Mouse (Mus musculus): ENCODE results near the gene Fen1. TPM values are rescaled to one million over a fixed set of nuclear protein-coding genes. Genes with fewer than 3 reads are reported as not detected.
A peak's percentile ranks its signal among the peaks of the same experiment; 100 is the strongest.

The Fen1 gene
- 27.6 and 29.4 TPM in 2 replicates for polyA plus RNA-seq (2015; fragmentation: Nextera tagmentation; extraction: Ambion mirVana)

DNA sequence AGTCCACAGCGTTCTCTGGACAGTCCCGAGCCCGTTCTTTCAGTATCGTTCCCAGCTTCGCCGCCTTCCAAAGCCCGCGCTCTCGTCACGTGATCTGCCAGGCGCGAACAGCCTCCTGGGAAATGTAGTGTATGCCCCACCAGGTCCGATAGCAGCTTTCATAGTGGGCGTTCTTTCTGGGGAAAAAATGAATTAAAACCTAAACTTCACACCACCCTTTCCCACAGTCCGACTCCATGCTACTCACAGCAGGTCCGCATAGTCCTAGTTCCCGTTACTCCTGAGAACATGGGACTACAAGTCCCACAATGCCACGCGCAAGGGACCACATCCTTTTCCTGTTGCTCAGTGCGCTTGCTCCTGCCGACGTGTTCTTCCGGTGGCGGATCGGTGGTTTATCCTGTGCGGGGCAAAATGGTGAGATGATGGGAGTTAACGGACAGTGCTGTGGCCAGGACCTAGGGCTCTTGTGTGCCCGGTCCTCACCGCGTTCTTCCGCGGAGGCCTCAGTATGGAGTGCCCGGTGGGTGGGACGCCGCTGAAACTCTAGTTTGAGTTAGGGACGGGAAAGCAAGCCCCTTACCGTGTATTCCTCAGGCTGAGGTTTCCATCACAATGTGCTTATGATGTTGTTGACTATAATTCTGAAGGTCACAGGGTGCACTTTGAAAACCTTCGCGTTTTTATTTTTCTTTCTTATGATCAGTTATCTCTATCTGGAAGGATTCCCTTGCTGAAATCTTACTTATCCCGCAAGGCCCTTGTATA, at the start of gene Fen1, which contains the start of gene Tmem258:
TSS of gene Fen1 (minus strand) at position 322 of the 768 bp plus-strand sequence.
TSS of gene Tmem258 (plus strand) at position 167 of the 768 bp plus-strand sequence.
- peak within 1 kb of the TSS; percentile 88 for H3K9ac ChIP-seq (ENCODE audit: low read depth, low read length)
- H3K4me3 ChIP-seq (ENCODE audit: low read length), result peak within 1 kb of the TSS; percentile 81
- peak within 1 kb of the TSS; percentile 82 for H3K27ac ChIP-seq (ENCODE audit: low read depth, low read length)
- peaks cover 16% of the 10 kb centered on the region for H3K4me1 ChIP-seq (ENCODE audit: control insufficient read depth, insufficient read depth, low read depth, low read length)
- peak within 1 kb of the TSS; percentile 92 for H3K4me2 ChIP-seq (ENCODE audit: low read length)
- under 1% methylated on average over 40 of the region's 40 CpGs for WGBS
- H3K27me3 ChIP-seq (replicated peaks; ENCODE audit: control insufficient read depth, insufficient read depth, low read length), result no peaks in the 10 kb centered on the region
- peak; percentile 95 for ATAC-seq
- H3K9me3 ChIP-seq (ENCODE audit: control insufficient read depth, low read length), result no peaks in the 10 kb centered on the region
- H3K36me3 ChIP-seq (ENCODE audit: control insufficient read depth, insufficient read depth, low read length), result peaks cover 10% of the 10 kb centered on the region

- no peaks in the 10 kb centered on the region for H3K27me3 ChIP-seq (replicated peaks; ENCODE audit: control insufficient read depth, insufficient read depth, low read length)
- no peak for ATAC-seq
- H3K27ac ChIP-seq (ENCODE audit: low read depth, low read length), result no peak overlapping the region
- WGBS, result 60% methylated on average over 20 of the region's 20 CpGs
- no peaks in the 10 kb centered on the region for H3K9me3 ChIP-seq (ENCODE audit: control insufficient read depth, low read length)
- no peak overlapping the region for H3K4me2 ChIP-seq (ENCODE audit: low read length)
- H3K9ac ChIP-seq (ENCODE audit: low read depth, low read length), result no peak overlapping the region
- H3K4me3 ChIP-seq (ENCODE audit: low read length), result no peak overlapping the region
- H3K36me3 ChIP-seq (ENCODE audit: control insufficient read depth, insufficient read depth, low read length), result peaks cover 17% of the 10 kb centered on the region
- no peaks in the 10 kb centered on the region for H3K4me1 ChIP-seq (ENCODE audit: control insufficient read depth, insufficient read depth, low read depth, low read length)
Observed at GRCm38 (mm10) chr19:10248128-10248527, 44.2 kb upstream of the Fen1 start.

DNA sequence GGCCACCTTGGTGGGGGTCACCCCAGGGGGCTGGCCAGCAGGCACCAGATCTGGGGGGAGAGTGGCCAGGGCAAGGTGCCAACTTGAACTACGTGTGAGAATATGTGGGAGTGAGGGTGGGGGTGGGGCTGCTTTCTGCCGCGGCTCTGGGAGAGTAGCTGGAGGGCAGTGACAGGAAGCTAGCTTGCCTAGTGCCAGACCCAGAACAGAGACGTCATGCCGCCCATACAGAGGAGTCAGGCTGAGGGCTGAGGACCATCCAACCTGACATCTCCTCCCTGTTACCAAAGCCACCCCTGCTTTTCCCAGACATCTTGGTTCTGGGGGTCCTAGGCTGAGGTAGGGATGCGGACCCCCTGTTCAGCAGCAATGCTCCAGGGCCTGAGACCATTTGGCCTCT, 43.2 kb upstream of the Fen1 start:
- WGBS, result 31% methylated on average over 6 of the region's 6 CpGs
- H3K27me3 ChIP-seq (replicated peaks; ENCODE audit: control insufficient read depth, insufficient read depth, low read length), result no peaks in the 10 kb centered on the region
- H3K9ac ChIP-seq (ENCODE audit: low read depth, low read length), result no peak overlapping the region
- no peak overlapping the region for H3K4me3 ChIP-seq (ENCODE audit: low read length)
- peaks cover 17% of the 10 kb centered on the region for H3K36me3 ChIP-seq (ENCODE audit: control insufficient read depth, insufficient read depth, low read length)
- no peak overlapping the region for H3K4me2 ChIP-seq (ENCODE audit: low read length)
- no peak for ATAC-seq
- no peak overlapping the region for H3K27ac ChIP-seq (ENCODE audit: low read depth, low read length)
- no peaks in the 10 kb centered on the region for H3K4me1 ChIP-seq (ENCODE audit: control insufficient read depth, insufficient read depth, low read depth, low read length)
- no peaks in the 10 kb centered on the region for H3K9me3 ChIP-seq (ENCODE audit: control insufficient read depth, low read length)

DNA sequence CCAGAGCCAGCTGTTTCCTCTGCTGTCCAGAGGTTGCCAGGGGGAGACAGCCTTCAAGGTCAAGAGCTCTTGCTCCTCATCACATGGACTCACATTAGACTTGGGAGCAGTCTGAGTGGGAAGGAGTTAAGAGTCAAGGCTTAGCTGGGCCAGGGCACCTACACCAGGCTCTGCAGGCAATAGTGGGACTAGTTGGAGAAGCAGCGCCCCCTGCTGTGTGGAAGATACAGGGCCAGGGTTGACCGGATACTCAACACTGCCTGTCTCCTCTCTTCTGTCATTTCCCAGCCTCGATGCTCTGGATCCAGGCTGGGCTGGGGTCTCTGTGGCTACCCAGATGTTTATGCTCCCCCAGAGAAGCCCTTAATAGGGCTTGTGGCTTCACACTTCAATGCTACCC, 40.2 kb upstream of the Fen1 start:
- no peak for ATAC-seq
- H3K27ac ChIP-seq (ENCODE audit: low read depth, low read length), result no peak overlapping the region
- WGBS, result 13% methylated on average over 2 of the region's 3 CpGs

DNA sequence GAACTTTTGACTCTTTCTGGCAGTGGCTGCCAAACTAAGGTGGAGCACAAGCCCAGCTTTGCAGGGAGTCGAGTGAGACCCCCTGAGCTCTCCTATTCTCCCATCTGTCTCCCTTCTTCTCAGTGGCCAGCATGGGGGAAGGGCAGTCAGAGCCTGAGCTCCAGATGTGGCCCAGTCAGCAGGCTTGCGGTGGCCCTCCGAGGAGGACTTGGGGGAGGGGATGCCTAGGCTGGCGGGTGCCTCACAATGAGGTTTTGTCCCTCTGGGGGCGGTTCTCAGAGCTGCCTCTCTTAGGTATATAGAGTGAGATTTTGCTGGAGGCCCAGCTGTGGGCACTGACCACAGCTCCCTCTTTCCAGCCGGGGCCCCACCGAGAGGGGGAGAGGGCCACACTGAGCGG, 38.9 kb upstream of the Fen1 start:
- Histone ChIP-seq H3K36me3 (ENCODE audit: control insufficient read depth, insufficient read depth, low read length) (0 out of 2 replicates have a peak, but pooled peaks cover 5% of the 10 kb centered on the region), H3K4me3 (ENCODE audit: low read length) (no peak overlapping the region), H3K4me1 (ENCODE audit: control insufficient read depth, insufficient read depth, low read depth, low read length) (no peaks in the 10 kb centered on the region; the same call in 1 of the 2 replicates), H3K9ac (ENCODE audit: low read depth, low read length) (no peak overlapping the region), H3K27me3 (replicated peaks; ENCODE audit: control insufficient read depth, insufficient read depth, low read length) (peaks cover 4% of the 10 kb centered on the region), H3K27ac (ENCODE audit: low read depth, low read length) (no peak overlapping the region), H3K9me3 (ENCODE audit: control insufficient read depth, low read length) (no peaks in the 10 kb centered on the region), H3K4me2 (ENCODE audit: low read length) (no peak overlapping the region)
- ATAC-seq, result no peak
- 2% methylated on average over 8 of the region's 8 CpGs for WGBS

More for the DNA sequence above, 40.2 kb upstream of the Fen1 start:
- H3K27me3 ChIP-seq (replicated peaks; ENCODE audit: control insufficient read depth, insufficient read depth, low read length), result peaks cover 4% of the 10 kb centered on the region
- 0 out of 2 replicates have a peak, but pooled peaks cover 5% of the 10 kb centered on the region for H3K36me3 ChIP-seq (ENCODE audit: control insufficient read depth, insufficient read depth, low read length)
- no peaks in the 10 kb centered on the region for H3K9me3 ChIP-seq (ENCODE audit: control insufficient read depth, low read length)
- H3K4me1 ChIP-seq (ENCODE audit: control insufficient read depth, insufficient read depth, low read depth, low read length), result no peaks in the 10 kb centered on the region; the same call in 1 of the 2 replicates
- no peak overlapping the region for H3K4me2 ChIP-seq (ENCODE audit: low read length)
- H3K4me3 ChIP-seq (ENCODE audit: low read length), result no peak overlapping the region
- H3K9ac ChIP-seq (ENCODE audit: low read depth, low read length), result no peak overlapping the region

DNA sequence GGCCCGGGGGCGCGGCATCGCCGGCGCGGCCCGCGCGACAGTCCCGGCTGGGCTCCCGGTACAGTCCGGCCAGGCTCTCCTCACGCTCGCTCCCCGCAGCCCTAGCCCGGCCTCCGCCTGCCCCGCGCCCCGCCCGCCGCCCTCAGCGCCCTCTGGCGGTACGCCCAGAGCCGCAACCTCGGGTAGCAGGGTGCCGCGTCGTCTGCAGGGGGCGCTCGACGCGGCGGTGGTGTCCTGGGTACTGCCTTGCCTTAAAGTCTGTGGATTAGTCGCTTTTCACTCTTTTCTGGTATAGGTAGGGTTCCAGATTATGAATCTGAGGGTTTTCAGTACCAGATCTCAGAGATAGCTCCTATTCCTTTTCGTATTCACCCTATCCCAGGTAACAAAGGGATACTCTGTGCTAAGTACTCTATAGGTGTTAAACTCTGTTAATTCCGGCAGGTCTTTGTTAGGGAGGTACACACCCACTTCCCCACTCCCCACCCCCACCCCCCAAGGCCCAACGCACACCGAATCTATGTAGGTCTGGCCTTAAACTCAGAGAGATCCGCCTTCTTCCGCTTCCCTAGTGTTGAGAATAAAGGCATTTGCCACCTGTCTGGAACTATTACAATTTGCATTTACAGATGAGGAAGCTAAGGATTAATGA, 36.8 kb upstream of the Fen1 start, which contains the start of gene Myrf:
TSS of gene Myrf (minus strand) at position 95 of the 652 bp plus-strand sequence.
- H3K4me3 ChIP-seq (ENCODE audit: low read length), result peak within 1 kb of the TSS; percentile 47
- peaks cover 4% of the 10 kb centered on the region for H3K27me3 ChIP-seq (replicated peaks; ENCODE audit: control insufficient read depth, insufficient read depth, low read length)
- H3K9me3 ChIP-seq (ENCODE audit: control insufficient read depth, low read length), result no peaks in the 10 kb centered on the region
- WGBS, result 10% methylated on average over 39 of the region's 43 CpGs
- no peaks in the 10 kb centered on the region; the same call in 1 of the 2 replicates for H3K4me1 ChIP-seq (ENCODE audit: control insufficient read depth, insufficient read depth, low read depth, low read length)
- peak; percentile 64 for ATAC-seq
- no peak within 1 kb of the TSS for H3K27ac ChIP-seq (ENCODE audit: low read depth, low read length)
- peak within 1 kb of the TSS; percentile 61 for H3K9ac ChIP-seq (ENCODE audit: low read depth, low read length)
- H3K36me3 ChIP-seq (ENCODE audit: control insufficient read depth, insufficient read depth, low read length), result no peaks in the 10 kb centered on the region
- peak within 1 kb of the TSS; percentile 79 for H3K4me2 ChIP-seq (ENCODE audit: low read length)

- Histone ChIP-seq H3K9ac (ENCODE audit: low read depth, low read length) (peak overlapping the region; percentile 61), H3K4me2 (ENCODE audit: low read length) (peak overlapping the region; percentile 79), H3K27ac (ENCODE audit: low read depth, low read length) (no peak overlapping the region), H3K27me3 (replicated peaks; ENCODE audit: control insufficient read depth, insufficient read depth, low read length) (peaks cover 4% of the 10 kb centered on the region), H3K4me3 (ENCODE audit: low read length) (peak overlapping the region; percentile 47), H3K9me3 (ENCODE audit: control insufficient read depth, low read length) (no peaks in the 10 kb centered on the region), H3K4me1 (ENCODE audit: control insufficient read depth, insufficient read depth, low read depth, low read length) (no peaks in the 10 kb centered on the region; the same call in 1 of the 2 replicates), H3K36me3 (ENCODE audit: control insufficient read depth, insufficient read depth, low read length) (no peaks in the 10 kb centered on the region)
- 3% methylated on average over 25 of the region's 26 CpGs for WGBS
- peak; percentile 21 for ATAC-seq
Observed at GRCm38 (mm10) chr19:10239975-10240653, 36.1 kb upstream of the Fen1 start.

DNA sequence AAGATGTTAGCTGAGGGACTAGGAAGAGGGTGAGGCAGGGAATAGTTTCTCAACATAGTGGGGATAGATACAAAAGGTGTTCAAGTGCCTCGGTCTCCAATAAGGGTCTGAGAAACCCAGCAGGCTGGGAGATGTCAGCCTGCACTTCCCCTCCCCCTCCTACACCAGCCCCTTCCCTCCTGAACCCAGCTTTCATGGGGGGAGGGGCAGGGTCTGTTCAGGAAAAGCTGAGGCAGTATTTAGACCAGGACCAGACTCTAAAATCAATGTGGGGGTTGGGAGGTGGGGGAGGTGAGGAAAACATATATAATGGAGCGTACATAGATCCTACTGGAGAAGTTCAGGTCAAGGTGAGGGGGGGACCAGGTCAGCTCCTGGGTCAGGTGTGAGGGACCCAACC, 35.5 kb upstream of the Fen1 start:
- Histone ChIP-seq H3K36me3 (ENCODE audit: control insufficient read depth, insufficient read depth, low read length) (no peaks in the 10 kb centered on the region), H3K4me3 (ENCODE audit: low read length) (no peak overlapping the region), H3K27me3 (replicated peaks; ENCODE audit: control insufficient read depth, insufficient read depth, low read length) (peaks cover 4% of the 10 kb centered on the region), H3K9ac (ENCODE audit: low read depth, low read length) (no peak overlapping the region), H3K4me2 (ENCODE audit: low read length) (no peak overlapping the region), H3K4me1 (ENCODE audit: control insufficient read depth, insufficient read depth, low read depth, low read length) (no peaks in the 10 kb centered on the region; the same call in 1 of the 2 replicates), H3K9me3 (ENCODE audit: control insufficient read depth, low read length) (no peaks in the 10 kb centered on the region), H3K27ac (ENCODE audit: low read depth, low read length) (no peak overlapping the region)
- WGBS, result 53% methylated on average over 2 of the region's 2 CpGs
- ATAC-seq, result no peak
